Mouse (Mus musculus): ENCODE results near the gene Nat14.

GRCm38 (mm10) chr7:4957361-4957760 is 35.5 kb downstream of the Nat14 start:
- TF ChIP-seq CTCF (IDR thresholded peaks at IDR 0.05; ENCODE audit: control insufficient read depth, insufficient read depth, insufficient read length) (no peak), USF1 (IDR thresholded peaks at IDR 0.05; ENCODE audit: low read depth) (no peak), MYOD1 (IDR thresholded peaks at IDR 0.05; ENCODE audit: control insufficient read depth, insufficient read length, low read depth) (no peak), MAX (IDR thresholded peaks at IDR 0.05) (no peak)

Data from C2C12 (cell line).